Mouse (Mus musculus) liver, embryonic 14.5 days (tissue): ENCODE results near the gene Tef.

Experiments used
- CTCF ChIP-seq: IDR thresholded peaks from 2 replicates; pipeline ENCODE4 v1.5.1; 2016; ENCODE audit warnings: antibody characterized with exemption, low read depth, control low read depth
- EP300 ChIP-seq: IDR thresholded peaks from 2 replicates; pipeline ENCODE4 v1.6.1; 2016; ENCODE audit warnings: antibody characterized with exemption, low read depth

GRCm38 (mm10) chr15:81759542-81759941 is 42.7 kb upstream of the Tef start:
- TF ChIP-seq CTCF (no peak), EP300 (no peak)
